Mouse (Mus musculus): ENCODE results near the gene Mgat2. TPM values are rescaled to one million over a fixed set of nuclear protein-coding genes. Genes with fewer than 3 reads are reported as not detected.

Gene Mgat2
- polyA plus RNA-seq, 1 experiment from 2014 or later = 35.6 TPM

- WGBS = 87% methylated on average over 2 of the region's 2 CpGs
- peaks cover 82% of the 10 kb centered on the region for H3K36me3 ChIP-seq
- H3K27ac ChIP-seq = no peak overlapping the region
- DNase-seq (ENCODE audit: low spot score) = no peak
- no peaks in the 10 kb centered on the region for H3K4me1 ChIP-seq (replicated peaks)
- no peaks in the 10 kb centered on the region for H3K27me3 ChIP-seq (ENCODE audit: insufficient read depth, poor library complexity, severe bottlenecking)
- H3K4me3 ChIP-seq = no peak overlapping the region
- no peaks in the 10 kb centered on the region for H3K9me3 ChIP-seq
These were observed 24.6 kb downstream of the Mgat2 start for GRCm38 (mm10) chr12:69208520-69208919.

GRCm38 (mm10) chr12:69210056-69210979 is 26.4 kb downstream of the Mgat2 start:
- no peak overlapping the region for H3K27ac ChIP-seq
- peaks cover 95% of the 10 kb centered on the region for H3K36me3 ChIP-seq
- 89% methylated on average over 18 of the region's 18 CpGs for WGBS
- H3K4me1 ChIP-seq (replicated peaks) = no peaks in the 10 kb centered on the region
- H3K27me3 ChIP-seq (ENCODE audit: insufficient read depth, poor library complexity, severe bottlenecking) = no peaks in the 10 kb centered on the region
- no peak overlapping the region for H3K4me3 ChIP-seq
- H3K9me3 ChIP-seq = no peaks in the 10 kb centered on the region
- no peak for DNase-seq (ENCODE audit: low spot score)

GRCm38 (mm10) chr12:69211057-69211456 is 27.1 kb downstream of the Mgat2 start:
- H3K36me3 ChIP-seq = peaks cover 100% of the 10 kb centered on the region
- no peaks in the 10 kb centered on the region for H3K9me3 ChIP-seq
- no peak for DNase-seq (ENCODE audit: low spot score)
- no peaks in the 10 kb centered on the region for H3K27me3 ChIP-seq (ENCODE audit: insufficient read depth, poor library complexity, severe bottlenecking)
- no peak overlapping the region for H3K27ac ChIP-seq
- H3K4me1 ChIP-seq (replicated peaks) = no peaks in the 10 kb centered on the region
- 89% methylated on average over 5 of the region's 5 CpGs for WGBS
- H3K4me3 ChIP-seq = no peak overlapping the region

- Histone ChIP-seq H3K27me3 (ENCODE audit: insufficient read depth, poor library complexity, severe bottlenecking) (no peaks in the 10 kb centered on the region), H3K36me3 (peaks cover 100% of the 10 kb centered on the region), H3K27ac (no peak overlapping the region), H3K4me3 (no peak overlapping the region), H3K4me1 (replicated peaks) (no peaks in the 10 kb centered on the region), H3K9me3 (no peaks in the 10 kb centered on the region)
- 94% methylated on average over 13 of the region's 13 CpGs for WGBS
- no peak for DNase-seq (ENCODE audit: low spot score)
These were observed 29.3 kb downstream of the Mgat2 start for GRCm38 (mm10) chr12:69213186-69213777.

- H3K4me3 ChIP-seq = no peak overlapping the region
- H3K4me1 ChIP-seq (replicated peaks) = no peaks in the 10 kb centered on the region
- no peaks in the 10 kb centered on the region for H3K27me3 ChIP-seq (ENCODE audit: insufficient read depth, poor library complexity, severe bottlenecking)
- peaks cover 100% of the 10 kb centered on the region for H3K36me3 ChIP-seq
- no peak overlapping the region for H3K27ac ChIP-seq
- H3K9me3 ChIP-seq = no peaks in the 10 kb centered on the region
- 95% methylated on average over 7 of the region's 7 CpGs for WGBS
- no peak for DNase-seq (ENCODE audit: low spot score)
These were observed 30.4 kb downstream of the Mgat2 start for GRCm38 (mm10) chr12:69214393-69214792.

- H3K36me3 ChIP-seq = peaks cover 100% of the 10 kb centered on the region
- no peaks in the 10 kb centered on the region for H3K9me3 ChIP-seq
- WGBS = 90% methylated on average over 3 of the region's 3 CpGs
- no peaks in the 10 kb centered on the region for H3K4me1 ChIP-seq (replicated peaks)
- no peak for DNase-seq (ENCODE audit: low spot score)
- H3K27ac ChIP-seq = no peak overlapping the region
- H3K27me3 ChIP-seq (ENCODE audit: insufficient read depth, poor library complexity, severe bottlenecking) = no peaks in the 10 kb centered on the region
- no peak overlapping the region for H3K4me3 ChIP-seq
These were observed 31.2 kb downstream of the Mgat2 start for GRCm38 (mm10) chr12:69215000-69215785.

- Histone ChIP-seq H3K9me3 (no peaks in the 10 kb centered on the region), H3K27ac (no peak overlapping the region), H3K36me3 (peaks cover 100% of the 10 kb centered on the region), H3K4me1 (replicated peaks) (no peaks in the 10 kb centered on the region), H3K27me3 (ENCODE audit: insufficient read depth, poor library complexity, severe bottlenecking) (no peaks in the 10 kb centered on the region), H3K4me3 (no peak overlapping the region)
- WGBS = 96% methylated on average over 7 of the region's 7 CpGs
- DNase-seq (ENCODE audit: low spot score) = no peak
These were observed 32.6 kb downstream of the Mgat2 start for GRCm38 (mm10) chr12:69216587-69216986.

GRCm38 (mm10) chr12:69220613-69221277 is 36.8 kb downstream of the Mgat2 start:
- Histone ChIP-seq H3K36me3 (peaks cover 90% of the 10 kb centered on the region), H3K9me3 (no peaks in the 10 kb centered on the region), H3K27me3 (ENCODE audit: insufficient read depth, poor library complexity, severe bottlenecking) (no peaks in the 10 kb centered on the region), H3K4me1 (replicated peaks) (no peaks in the 10 kb centered on the region), H3K4me3 (no peak overlapping the region), H3K27ac (no peak overlapping the region)
- WGBS = 91% methylated on average over 19 of the region's 19 CpGs
- no peak for DNase-seq (ENCODE audit: low spot score)

GRCm38 (mm10) chr12:69227776-69228466 is 44.0 kb downstream of the Mgat2 start, which contains the start of gene Pole2:
Pole2 (minus strand) TSS chr12:69228195.
- WGBS = under 1% methylated on average over 37 of the region's 37 CpGs

GRCm38 (mm10) chr12:69229251-69229650 is 45.3 kb downstream of the Mgat2 start:
- H3K36me3 ChIP-seq = peaks cover 18% of the 10 kb centered on the region
- no peaks in the 10 kb centered on the region for H3K27me3 ChIP-seq (ENCODE audit: insufficient read depth, poor library complexity, severe bottlenecking)
- DNase-seq (ENCODE audit: low spot score) = no peak
- H3K4me3 ChIP-seq = no peak overlapping the region
- WGBS = 69% methylated on average over 2 of the region's 2 CpGs
- no peak overlapping the region for H3K27ac ChIP-seq
- H3K4me1 ChIP-seq (replicated peaks) = peaks cover 7% of the 10 kb centered on the region; the same call in 1 of the 2 replicates
- no peaks in the 10 kb centered on the region for H3K9me3 ChIP-seq

More at GRCm38 (mm10) chr12:69227776-69228466, 44.0 kb downstream of the Mgat2 start, which contains the start of gene Pole2:
- peak; percentile 89 for DNase-seq (ENCODE audit: low spot score)
- H3K36me3 ChIP-seq = peaks cover 30% of the 10 kb centered on the region
- H3K4me1 ChIP-seq (replicated peaks) = peaks cover 7% of the 10 kb centered on the region; the same call in 1 of the 2 replicates
- H3K27ac ChIP-seq = peak within 1 kb of the TSS; percentile 93
- no peaks in the 10 kb centered on the region for H3K27me3 ChIP-seq (ENCODE audit: insufficient read depth, poor library complexity, severe bottlenecking)
- H3K4me3 ChIP-seq = peak within 1 kb of the TSS; percentile 76
- no peaks in the 10 kb centered on the region for H3K9me3 ChIP-seq

GRCm38 (mm10) chr12:69235782-69236181 is 51.8 kb downstream of the Mgat2 start:
- Histone ChIP-seq H3K27ac (no peak overlapping the region), H3K4me3 (no peak overlapping the region), H3K36me3 (no peaks in the 10 kb centered on the region), H3K27me3 (ENCODE audit: insufficient read depth, poor library complexity, severe bottlenecking) (no peaks in the 10 kb centered on the region), H3K4me1 (replicated peaks) (peaks cover 3% of the 10 kb centered on the region; the same call in 1 of the 2 replicates), H3K9me3 (no peaks in the 10 kb centered on the region)
- 93% methylated on average over 6 of the region's 6 CpGs for WGBS
- no peak for DNase-seq (ENCODE audit: low spot score)

All from hindbrain, embryonic 10.5 days (tissue).